Mouse (Mus musculus) midbrain, postnatal 0 days (tissue): ENCODE measurements at regions not wholly inside any gene's neighbourhood (a gene's known extent, or its start where the extent isn't known, plus 50 kb on each side); places are given as distances from the start of the nearest gene placed in this dataset.

ENCODE experiments used
- ATAC-seq: fragments of 200-750 bp; cut with Nextera tagmentation; 2 replicates; pipeline ENCODE4 v1.8.0; 2017; ENCODE audit warnings: moderate number of reproducible peaks, mild to moderate bottlenecking, moderate TSS enrichment, moderate library complexity; ENCODE audit not compliant: low FRiP score
- DNase-seq: peaks from one replicate; pipeline ENCODE4 v3.0.0-alpha.2; 2015; ENCODE audit warnings: low spot score
- H3K27ac ChIP-seq: fragments of 300-500 bp; sonication (generic); 2 replicates; pipeline ENCODE4 v1.5.1; 2014; ENCODE audit warnings: low read depth, mild to moderate bottlenecking, low read length, mixed read lengths
- H3K27me3 ChIP-seq: fragments of 300-500 bp; sonication (generic); 2 replicates; pipeline ENCODE4 v1.6.1; 2014; ENCODE audit warnings: low read length, control low read depth, mixed read lengths; ENCODE audit not compliant: insufficient read depth
- H3K36me3 ChIP-seq: fragments of 300-500 bp; sonication (generic); 2 replicates; pipeline ENCODE4 v1.6.1; 2014; ENCODE audit warnings: low read length, control low read depth, mixed read lengths; ENCODE audit not compliant: insufficient read depth
- H3K4me1 ChIP-seq: fragments of 300-500 bp; sonication (generic); 2 replicates; pipeline ENCODE4 v1.6.1; 2014; ENCODE audit warnings: mild to moderate bottlenecking, control low read depth, antibody characterized with exemption, low read length, mixed read lengths; ENCODE audit not compliant: insufficient read depth
- H3K4me2 ChIP-seq: fragments of 300-500 bp; sonication (generic); 2 replicates; pipeline ENCODE4 v1.6.1; 2014; ENCODE audit warnings: low read depth, mild to moderate bottlenecking, low read length, mixed read lengths; ENCODE audit not compliant: poor library complexity, severe bottlenecking
- H3K4me3 ChIP-seq: fragments of 300-500 bp; sonication (generic); 2 replicates; pipeline ENCODE4 v1.5.1; 2014; ENCODE audit warnings: low read depth, mild to moderate bottlenecking, low read length, moderate library complexity
- H3K9ac ChIP-seq: fragments of 300-500 bp; sonication (generic); replicated peaks from 2 replicates; pipeline ENCODE4 v1.6.1; 2014; ENCODE audit warnings: mild to moderate bottlenecking, low read length, moderate library complexity, mixed read lengths; ENCODE audit not compliant: poor library complexity, severe bottlenecking
- H3K9me3 ChIP-seq: fragments of 300-500 bp; sonication (generic); 2 replicates; pipeline ENCODE4 v1.6.1; 2016; ENCODE audit warnings: low read length, control low read depth
- CTCF ChIP-seq: IDR thresholded peaks from 2 replicates; pipeline ENCODE4 v1.5.1; 2016; ENCODE audit warnings: antibody characterized with exemption, mild to moderate bottlenecking
- WGBS: fragments of 180-500 bp; shearing (Covaris S2); extraction: QIAGEN DNeasy Blood & Tissue Kit; methylation state at CpG from one replicate; pipeline ENCODE4 v1.1.7; 2014; 5-methylcytosine and 5-hydroxymethylcytosine counted together

DNA sequence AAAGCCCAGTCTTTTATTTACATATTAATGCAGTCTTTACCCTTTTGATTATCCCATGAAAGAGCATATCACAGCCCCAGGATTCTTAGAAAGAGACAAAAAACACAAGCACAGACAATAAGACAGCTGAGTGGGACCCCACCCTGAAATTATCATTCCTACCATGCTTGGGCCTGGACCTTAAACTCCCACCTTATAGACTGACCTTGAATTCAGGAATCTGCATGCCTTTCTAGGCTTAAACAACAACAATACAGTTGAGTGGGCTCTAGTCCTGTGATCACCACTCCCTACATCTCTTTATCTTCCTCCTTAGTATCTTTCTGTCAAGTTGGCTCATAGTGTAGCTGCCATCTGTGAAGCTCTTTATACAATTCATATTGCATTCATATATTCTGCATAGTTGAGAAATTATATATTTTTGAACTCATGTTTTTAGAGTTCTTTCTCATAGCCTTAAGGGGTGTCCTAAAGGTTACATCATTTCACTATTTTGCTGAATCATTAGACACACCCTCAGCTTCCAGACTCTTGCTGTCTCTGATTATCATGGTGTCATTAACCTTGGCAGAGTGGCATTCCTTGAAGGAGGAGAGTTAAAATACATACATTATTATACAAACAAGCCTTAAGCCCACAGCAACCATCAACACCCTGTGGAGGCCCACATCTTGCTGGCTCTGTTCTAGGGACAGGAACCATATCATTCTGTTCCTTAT is 361.7 kb upstream of the Negr1 start:
- Histone ChIP-seq H3K4me3 (no peak overlapping the region), H3K27me3 (no peaks in the 10 kb centered on the region), H3K4me1 (no peaks in the 10 kb centered on the region), H3K4me2 (no peak overlapping the region), H3K9me3 (no peaks in the 10 kb centered on the region), H3K36me3 (no peaks in the 10 kb centered on the region), H3K9ac (no peak overlapping the region), H3K27ac (no peak overlapping the region)
- ATAC-seq (no peak), DNase-seq (no peak)
- TF ChIP-seq CTCF = no peak

DNA sequence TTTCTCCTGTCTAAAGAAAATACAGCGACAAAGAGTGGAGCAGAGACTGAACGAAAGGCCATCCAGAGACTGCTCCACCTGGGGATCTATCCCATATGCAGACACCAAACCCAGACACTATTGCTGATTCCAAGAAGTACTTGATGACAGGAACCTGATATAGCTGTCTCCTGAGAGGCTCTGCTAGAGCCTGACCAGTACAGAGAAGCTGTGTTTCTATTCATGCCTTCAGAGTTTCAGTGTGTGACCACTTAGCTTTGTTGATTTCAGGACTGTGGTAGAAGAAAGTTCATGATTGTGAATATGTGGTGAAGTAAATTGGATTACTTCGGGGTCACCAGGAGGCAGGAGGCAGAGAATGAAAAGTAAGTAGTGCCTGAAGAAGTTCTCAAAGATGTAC is 356.3 kb upstream of the Negr1 start:
- Histone ChIP-seq H3K9ac (no peak overlapping the region), H3K4me3 (no peak overlapping the region), H3K27me3 (no peaks in the 10 kb centered on the region), H3K36me3 (no peaks in the 10 kb centered on the region), H3K4me1 (no peaks in the 10 kb centered on the region), H3K9me3 (no peaks in the 10 kb centered on the region), H3K4me2 (no peak overlapping the region), H3K27ac (no peak overlapping the region)
- no peak for ATAC-seq
- no peak for TF ChIP-seq CTCF
- 87% methylated on average over 3 of the region's 3 CpGs for WGBS
- no peak for DNase-seq

DNA sequence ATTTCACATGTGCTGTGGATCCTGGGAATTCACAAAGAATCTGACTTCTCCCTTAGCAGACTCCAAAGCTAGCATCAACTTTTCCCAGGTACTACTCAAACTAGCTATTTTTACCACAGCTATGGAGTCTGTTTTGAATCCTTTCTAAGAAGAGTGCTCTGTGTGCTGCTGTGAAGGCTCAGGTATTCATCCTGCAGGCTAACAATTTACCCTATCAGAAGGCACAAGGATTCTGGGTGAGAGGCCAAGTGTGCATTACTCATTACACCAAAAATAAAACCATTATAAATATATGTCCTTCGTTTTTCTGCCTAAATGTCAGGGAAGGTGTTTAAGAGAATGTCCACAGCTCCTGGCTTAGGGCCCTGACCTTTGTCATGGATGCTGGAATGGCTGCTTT is 353.2 kb upstream of the Negr1 start:
- ATAC-seq = no peak
- H3K9ac ChIP-seq = no peak overlapping the region
- no peak overlapping the region for H3K4me3 ChIP-seq

DNA sequence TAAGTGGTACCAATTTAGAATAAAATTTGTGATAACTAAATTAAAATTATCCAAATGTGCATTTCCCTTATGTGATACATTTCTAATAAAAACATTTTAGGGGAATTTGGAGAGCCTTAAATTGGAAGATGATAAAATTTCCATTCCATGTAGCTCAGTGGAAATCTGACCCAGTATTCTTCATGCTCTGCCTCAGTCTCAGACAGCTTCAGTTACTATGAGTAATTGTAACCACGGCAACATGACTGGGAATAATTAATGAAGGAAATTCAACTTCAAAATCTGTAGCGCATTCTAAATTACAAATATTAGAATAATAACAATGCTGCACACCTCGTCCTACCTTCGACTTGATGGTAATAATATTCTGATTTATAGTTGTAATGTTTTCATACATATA is 350.8 kb upstream of the Negr1 start:
- 54% methylated on average over 4 of the region's 4 CpGs for WGBS
- no peaks in the 10 kb centered on the region for H3K36me3 ChIP-seq
- no peak overlapping the region for H3K9ac ChIP-seq
- no peak overlapping the region for H3K4me2 ChIP-seq
- DNase-seq = peak; percentile 14
- H3K4me1 ChIP-seq = no peaks in the 10 kb centered on the region
- H3K27ac ChIP-seq = no peak overlapping the region
- ATAC-seq = 0 out of 2 replicates have a peak, but pooled peaks have one; percentile 54
- H3K27me3 ChIP-seq = no peaks in the 10 kb centered on the region
- no peak overlapping the region for H3K4me3 ChIP-seq
- no peaks in the 10 kb centered on the region for H3K9me3 ChIP-seq
- no peak for TF ChIP-seq CTCF

More for the DNA sequence above, 353.2 kb upstream of the Negr1 start:
- no peak overlapping the region for H3K4me2 ChIP-seq
- no peaks in the 10 kb centered on the region for H3K27me3 ChIP-seq
- TF ChIP-seq CTCF = no peak
- no peaks in the 10 kb centered on the region for H3K4me1 ChIP-seq
- WGBS = 42% methylated on average over 1 of the region's 1 CpGs
- DNase-seq = no peak
- H3K36me3 ChIP-seq = no peaks in the 10 kb centered on the region
- no peak overlapping the region for H3K27ac ChIP-seq
- H3K9me3 ChIP-seq = no peaks in the 10 kb centered on the region

DNA sequence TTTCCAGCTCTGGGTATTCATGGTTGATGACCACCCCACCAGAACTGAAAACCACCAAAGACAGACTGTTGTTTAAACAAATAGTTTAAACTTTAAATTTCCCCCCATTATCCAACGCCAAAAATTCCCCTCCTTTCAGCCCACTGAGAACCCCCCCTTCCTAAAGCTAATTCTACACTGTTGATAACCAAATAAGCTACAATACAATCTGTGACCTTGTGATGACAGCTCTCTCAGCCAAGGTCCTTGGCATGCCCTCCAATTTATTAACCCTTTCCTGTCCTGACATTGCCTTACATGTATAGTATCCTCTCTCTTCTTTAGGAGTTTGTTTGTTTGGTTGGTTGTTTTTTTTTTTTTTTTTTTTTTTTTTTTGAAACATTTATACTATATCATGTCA is 346.8 kb upstream of the Negr1 start:
- no peak overlapping the region for H3K4me3 ChIP-seq
- 64% methylated on average over 1 of the region's 1 CpGs for WGBS
- ATAC-seq = no peak

DNA sequence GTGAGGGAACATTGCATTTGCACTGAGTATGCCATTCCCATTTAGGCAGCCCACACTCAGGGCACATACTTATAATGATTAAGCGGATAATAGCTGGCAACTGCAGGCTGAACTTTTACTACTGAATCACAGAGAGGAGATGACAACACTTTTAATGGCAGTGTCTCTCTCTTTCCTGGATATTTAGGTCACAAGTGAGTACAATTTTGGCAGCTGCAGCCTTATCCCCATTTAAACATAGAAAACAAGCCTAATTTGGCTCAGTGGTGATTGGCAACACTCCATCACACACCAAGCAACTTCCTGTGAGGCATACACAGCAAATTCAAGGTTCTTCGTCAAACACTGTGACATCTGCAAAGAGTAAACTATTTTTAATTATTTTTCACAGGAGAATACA is 329.5 kb upstream of the Negr1 start:
- no peaks in the 10 kb centered on the region for H3K9me3 ChIP-seq
- H3K4me1 ChIP-seq = no peaks in the 10 kb centered on the region
- no peak overlapping the region for H3K4me2 ChIP-seq
- H3K36me3 ChIP-seq = no peaks in the 10 kb centered on the region
- no peak overlapping the region for H3K4me3 ChIP-seq
- ATAC-seq (no peak), DNase-seq (no peak)
- H3K9ac ChIP-seq = no peak overlapping the region
- no peaks in the 10 kb centered on the region for H3K27me3 ChIP-seq
- no peak overlapping the region for H3K27ac ChIP-seq
- WGBS = 90% methylated on average over 2 of the region's 2 CpGs
- TF ChIP-seq CTCF = no peak

More for the DNA sequence above, 346.8 kb upstream of the Negr1 start:
- Histone ChIP-seq H3K27me3 (no peaks in the 10 kb centered on the region), H3K9me3 (no peaks in the 10 kb centered on the region), H3K4me1 (no peaks in the 10 kb centered on the region), H3K9ac (no peak overlapping the region), H3K36me3 (no peaks in the 10 kb centered on the region), H3K27ac (no peak overlapping the region), H3K4me2 (no peak overlapping the region)
- DNase-seq = no peak
- no peak for TF ChIP-seq CTCF
